Mouse (Mus musculus) intestine, embryonic 15.5 days (tissue): Measurements from ENCODE around the gene Sdk1. TPM values are rescaled to one million over a fixed set of nuclear protein-coding genes. Genes with fewer than 3 reads are reported as not detected.

ENCODE experiments used
- ATAC-seq: fragments of 200-750 bp; cut with Nextera tagmentation; 2 replicates; pipeline ENCODE4 v1.8.0; 2017; ENCODE audit warnings: moderate TSS enrichment, moderate library complexity
- H3K27ac ChIP-seq: fragments of 300-500 bp; sonication (generic); 2 replicates; pipeline ENCODE4 v1.5.1; 2015; ENCODE audit warnings: mild to moderate bottlenecking, inconsistent platforms
- H3K27me3 ChIP-seq: fragments of 300-500 bp; sonication (generic); replicated peaks from 2 replicates; pipeline ENCODE4 v1.6.1; 2015; ENCODE audit warnings: inconsistent platforms
- H3K36me3 ChIP-seq: fragments of 300-500 bp; sonication (generic); 2 replicates; pipeline ENCODE4 v1.6.1; 2015; ENCODE audit warnings: inconsistent platforms
- H3K4me1 ChIP-seq: fragments of 300-500 bp; sonication (generic); replicated peaks from 2 replicates; pipeline ENCODE4 v1.6.1; 2015; ENCODE audit warnings: inconsistent platforms
- H3K4me2 ChIP-seq: fragments of 300-500 bp; sonication (generic); replicated peaks from 2 replicates; pipeline ENCODE4 v1.6.1; 2015; ENCODE audit warnings: mild to moderate bottlenecking, inconsistent platforms
- H3K4me3 ChIP-seq: fragments of 300-500 bp; sonication (generic); replicated peaks from 2 replicates; pipeline ENCODE4 v1.5.1; 2015; ENCODE audit warnings: inconsistent platforms
- H3K9ac ChIP-seq: fragments of 300-500 bp; sonication (generic); 2 replicates; pipeline ENCODE4 v1.6.1; 2015; ENCODE audit warnings: inconsistent platforms
- H3K9me3 ChIP-seq: fragments of 300-500 bp; sonication (generic); 2 replicates; pipeline ENCODE4 v1.6.1; 2016; ENCODE audit warnings: inconsistent platforms
- WGBS: fragments of 180-500 bp; shearing (Covaris S2); methylation state at CpG from one replicate; pipeline ENCODE4 v1.1.7; 2015; 5-methylcytosine and 5-hydroxymethylcytosine counted together
- polyA plus RNA-seq: library from polyadenylated mRNA; unstranded; fragments of >200 nt; fragmentation: Nextera tagmentation; extraction: Ambion mirVana; gene quantifications from 2 replicates; pipeline ENCODE4 v1.2.1, GENCODE M21; 2015

Sdk1 gene
- polyA plus RNA-seq, 1 experiment from 2014 or later, result 2.5 TPM

DNA sequence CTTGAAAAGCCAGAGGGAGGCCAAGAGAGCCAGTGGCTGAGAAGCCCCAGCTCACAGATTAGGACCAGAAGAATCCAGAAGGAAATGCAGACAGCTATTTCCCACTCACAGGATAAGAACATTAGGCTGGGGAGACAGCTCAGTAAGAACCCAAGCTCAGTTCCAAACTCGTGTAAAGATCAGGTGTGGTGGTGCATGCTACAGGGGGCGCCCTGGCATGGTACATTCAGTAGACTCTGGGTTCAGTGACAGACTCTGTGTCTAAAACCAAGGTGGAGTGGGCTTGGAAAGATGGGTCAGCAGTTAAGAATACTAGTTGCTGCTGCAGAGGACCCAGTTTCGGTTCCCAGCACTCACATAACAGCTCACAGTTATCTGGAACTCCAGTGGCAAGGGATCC lies 832.6 kb downstream of the Sdk1 start:
- no peak overlapping the region for H3K4me3 ChIP-seq
- H3K27ac ChIP-seq, result peak overlapping the region; percentile 27; the same call in 1 of the 2 replicates
- 90% methylated on average over 3 of the region's 3 CpGs for WGBS
- H3K9ac ChIP-seq, result no peak overlapping the region
- H3K4me2 ChIP-seq, result no peak overlapping the region
- H3K9me3 ChIP-seq, result no peaks in the 10 kb centered on the region
- no peak for ATAC-seq
- H3K36me3 ChIP-seq, result no peaks in the 10 kb centered on the region
- H3K4me1 ChIP-seq, result no peaks in the 10 kb centered on the region; the same call in 1 of the 2 replicates
- H3K27me3 ChIP-seq, result no peaks in the 10 kb centered on the region

- no peaks in the 10 kb centered on the region for H3K9me3 ChIP-seq
- peak overlapping the region; percentile 24 for H3K27ac ChIP-seq
- H3K4me3 ChIP-seq, result no peak overlapping the region
- H3K27me3 ChIP-seq, result no peaks in the 10 kb centered on the region
- WGBS, result 49% methylated on average over 13 of the region's 13 CpGs
- no peaks in the 10 kb centered on the region for H3K36me3 ChIP-seq
- H3K4me1 ChIP-seq, result no peaks in the 10 kb centered on the region; the same call in 1 of the 2 replicates
- no peak overlapping the region for H3K9ac ChIP-seq
- no peak overlapping the region for H3K4me2 ChIP-seq
- peak; percentile 51; the same call in 1 of the 2 replicates for ATAC-seq
Measured at GRCm38 (mm10) chr5:142074561-142075500, 833.5 kb downstream of the Sdk1 start.

- no peak overlapping the region for H3K9ac ChIP-seq
- H3K9me3 ChIP-seq, result no peaks in the 10 kb centered on the region
- no peak overlapping the region for H3K4me3 ChIP-seq
- WGBS, result 100% methylated on average over 3 of the region's 3 CpGs
- no peaks in the 10 kb centered on the region for H3K36me3 ChIP-seq
- H3K4me2 ChIP-seq, result no peak overlapping the region
- no peak for ATAC-seq
- no peak overlapping the region for H3K27ac ChIP-seq
- H3K27me3 ChIP-seq, result no peaks in the 10 kb centered on the region
- H3K4me1 ChIP-seq, result no peaks in the 10 kb centered on the region
Measured at GRCm38 (mm10) chr5:142080661-142081060, 839.4 kb downstream of the Sdk1 start.

GRCm38 (mm10) chr5:142081076-142081475 lies 839.8 kb downstream of the Sdk1 start:
- H3K9ac ChIP-seq, result no peak overlapping the region
- 88% methylated on average over 3 of the region's 3 CpGs for WGBS
- H3K4me3 ChIP-seq, result no peak overlapping the region
- no peak overlapping the region for H3K4me2 ChIP-seq
- H3K27me3 ChIP-seq, result no peaks in the 10 kb centered on the region
- no peaks in the 10 kb centered on the region for H3K9me3 ChIP-seq
- ATAC-seq, result no peak
- H3K4me1 ChIP-seq, result no peaks in the 10 kb centered on the region
- no peaks in the 10 kb centered on the region for H3K36me3 ChIP-seq
- H3K27ac ChIP-seq, result no peak overlapping the region

DNA sequence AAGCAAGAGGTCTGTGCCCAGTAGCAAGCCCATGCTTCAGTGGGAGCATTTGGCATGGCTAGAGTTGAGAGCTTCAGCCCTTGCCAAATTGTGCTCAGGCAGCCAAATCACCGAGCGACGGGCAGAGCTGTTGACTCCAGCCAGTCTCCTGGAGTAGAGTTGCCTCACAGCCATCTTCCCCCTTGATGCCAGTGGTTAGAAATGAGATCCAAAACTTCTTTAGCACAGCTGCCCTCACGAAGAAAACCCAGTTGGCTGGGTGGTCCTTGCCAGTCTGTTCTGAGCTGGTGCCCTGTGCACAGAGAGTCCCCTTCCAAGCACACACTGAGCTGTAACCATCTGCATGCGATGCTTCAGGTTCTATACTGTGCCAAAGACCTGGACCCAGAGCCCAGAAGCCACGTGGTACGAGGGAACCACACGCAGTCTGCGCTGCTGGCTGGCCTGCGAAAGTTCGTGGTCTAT lies 855.1 kb downstream of the Sdk1 start:
- 94% methylated on average over 11 of the region's 11 CpGs for WGBS

DNA sequence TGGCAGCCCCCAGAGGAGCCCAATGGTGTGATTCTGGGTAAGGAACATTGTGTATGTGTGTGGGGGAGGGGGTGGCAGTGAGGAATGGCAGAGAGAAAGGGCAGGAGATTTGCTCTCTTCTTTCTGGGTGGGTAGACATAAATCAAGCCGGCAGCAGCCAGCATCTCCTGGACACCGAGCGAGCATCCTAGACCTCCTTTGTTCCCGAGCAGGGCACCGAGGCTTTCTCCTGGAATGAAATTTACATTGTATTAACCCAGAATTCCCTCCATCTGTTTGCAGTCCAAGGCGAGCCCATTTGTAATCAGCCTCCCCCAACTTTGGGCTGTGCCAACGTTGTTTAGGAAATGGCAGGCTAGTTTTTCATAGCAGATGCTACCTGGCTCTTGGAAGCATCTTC lies 858.9 kb downstream of the Sdk1 start:
- H3K4me2 ChIP-seq, result no peak overlapping the region
- H3K4me3 ChIP-seq, result no peak overlapping the region
- WGBS, result 69% methylated on average over 7 of the region's 7 CpGs
- H3K4me1 ChIP-seq, result no peaks in the 10 kb centered on the region
- H3K9me3 ChIP-seq, result no peaks in the 10 kb centered on the region
- H3K9ac ChIP-seq, result no peak overlapping the region
- no peak for ATAC-seq
- 0 out of 2 replicates have a peak, but pooled peaks cover 2% of the 10 kb centered on the region for H3K36me3 ChIP-seq
- no peak overlapping the region for H3K27ac ChIP-seq
- no peaks in the 10 kb centered on the region for H3K27me3 ChIP-seq

More for the DNA sequence above, 855.1 kb downstream of the Sdk1 start:
- H3K4me3 ChIP-seq, result no peak overlapping the region
- no peak for ATAC-seq
- no peak overlapping the region for H3K27ac ChIP-seq
- no peaks in the 10 kb centered on the region for H3K4me1 ChIP-seq
- H3K4me2 ChIP-seq, result no peak overlapping the region
- no peaks in the 10 kb centered on the region for H3K27me3 ChIP-seq
- H3K9me3 ChIP-seq, result no peaks in the 10 kb centered on the region
- H3K9ac ChIP-seq, result no peak overlapping the region
- H3K36me3 ChIP-seq, result 0 out of 2 replicates have a peak, but pooled peaks cover 2% of the 10 kb centered on the region

DNA sequence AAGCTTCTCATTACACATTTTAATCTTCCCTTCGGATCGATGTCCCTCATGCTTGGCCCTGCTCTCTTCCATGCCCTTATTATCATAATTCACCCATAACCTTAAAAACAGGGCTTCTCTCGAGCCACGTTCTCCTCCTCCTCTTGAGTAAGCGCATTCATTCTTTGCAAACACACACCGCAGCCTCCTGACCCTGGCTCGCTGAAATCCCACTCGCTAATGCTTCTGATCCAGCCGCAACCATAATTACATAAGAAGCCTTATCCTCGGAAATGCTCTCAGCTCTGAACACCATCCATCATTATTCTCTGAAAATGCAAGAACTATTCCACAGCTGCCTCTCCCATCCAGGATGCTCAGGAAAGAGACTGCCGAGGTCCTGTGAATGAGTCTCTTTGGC lies 866.1 kb downstream of the Sdk1 start:
- Histone ChIP-seq H3K36me3 (no peaks in the 10 kb centered on the region), H3K9me3 (no peaks in the 10 kb centered on the region), H3K4me3 (no peak overlapping the region), H3K4me1 (no peaks in the 10 kb centered on the region), H3K4me2 (no peak overlapping the region), H3K27me3 (no peaks in the 10 kb centered on the region), H3K27ac (no peak overlapping the region), H3K9ac (no peak overlapping the region)
- no peak for ATAC-seq
- 65% methylated on average over 11 of the region's 11 CpGs for WGBS

GRCm38 (mm10) chr5:142111989-142112388 lies 870.7 kb downstream of the Sdk1 start:
- H3K9me3 ChIP-seq, result no peaks in the 10 kb centered on the region
- H3K27ac ChIP-seq, result no peak overlapping the region
- no peak overlapping the region for H3K4me2 ChIP-seq
- ATAC-seq, result no peak
- 0 out of 2 replicates have a peak, but pooled peaks cover 4% of the 10 kb centered on the region for H3K36me3 ChIP-seq
- no peaks in the 10 kb centered on the region for H3K4me1 ChIP-seq
- H3K4me3 ChIP-seq, result no peak overlapping the region
- 88% methylated on average over 6 of the region's 6 CpGs for WGBS
- H3K27me3 ChIP-seq, result no peaks in the 10 kb centered on the region
- no peak overlapping the region for H3K9ac ChIP-seq

DNA sequence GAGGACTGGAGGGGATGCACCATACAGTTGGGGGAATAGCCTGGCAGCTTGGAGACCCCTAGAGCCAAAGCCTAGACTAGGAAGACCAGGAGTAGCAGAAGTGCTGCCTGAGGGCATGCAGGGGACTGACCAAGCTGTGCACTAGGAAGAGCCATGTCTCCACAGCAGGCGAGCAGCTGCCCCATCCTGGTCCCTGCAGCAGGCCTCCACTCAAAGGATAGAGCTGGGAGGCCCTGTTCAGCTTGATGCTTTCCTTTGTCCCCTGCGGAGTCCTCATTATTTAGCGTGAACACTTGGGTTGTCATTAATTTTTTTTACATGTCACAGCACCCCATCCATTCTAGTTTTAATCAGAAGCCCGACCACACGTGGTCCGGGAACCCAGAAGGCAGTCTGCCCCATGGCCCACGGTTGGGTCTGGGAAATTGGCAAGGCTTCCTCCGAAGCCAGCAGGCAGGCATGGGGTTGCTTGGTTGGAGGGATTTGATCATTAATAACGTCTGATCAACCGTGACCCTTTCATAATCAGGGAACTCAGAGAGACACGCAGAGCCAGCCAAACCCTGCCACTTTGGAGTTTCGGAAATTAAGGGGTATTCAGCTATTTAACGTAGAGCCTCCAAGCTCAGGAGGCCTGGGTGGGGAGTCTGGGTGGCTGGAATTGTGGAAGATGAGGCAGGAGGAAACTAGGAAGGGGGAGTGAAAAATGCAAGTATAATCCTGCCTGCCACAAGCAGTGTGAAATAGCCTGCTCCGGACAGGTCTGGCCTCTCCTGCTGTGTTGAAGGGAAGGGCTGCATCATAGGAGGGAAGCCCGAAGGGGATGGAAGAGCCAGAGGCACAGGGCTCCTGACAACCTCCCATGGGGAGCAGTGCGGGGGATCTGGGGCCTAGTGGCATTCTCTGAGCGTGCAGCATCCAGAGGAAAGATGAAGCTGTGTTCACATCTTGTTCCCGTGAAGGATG lies 872.2 kb downstream of the Sdk1 start:
- Histone ChIP-seq H3K36me3 (0 out of 2 replicates have a peak, but pooled peaks cover 4% of the 10 kb centered on the region), H3K9me3 (no peaks in the 10 kb centered on the region), H3K4me1 (no peaks in the 10 kb centered on the region), H3K9ac (no peak overlapping the region), H3K27ac (no peak overlapping the region), H3K4me3 (no peak overlapping the region), H3K4me2 (no peak overlapping the region), H3K27me3 (no peaks in the 10 kb centered on the region)
- ATAC-seq, result no peak
- WGBS, result 68% methylated on average over 18 of the region's 18 CpGs

DNA sequence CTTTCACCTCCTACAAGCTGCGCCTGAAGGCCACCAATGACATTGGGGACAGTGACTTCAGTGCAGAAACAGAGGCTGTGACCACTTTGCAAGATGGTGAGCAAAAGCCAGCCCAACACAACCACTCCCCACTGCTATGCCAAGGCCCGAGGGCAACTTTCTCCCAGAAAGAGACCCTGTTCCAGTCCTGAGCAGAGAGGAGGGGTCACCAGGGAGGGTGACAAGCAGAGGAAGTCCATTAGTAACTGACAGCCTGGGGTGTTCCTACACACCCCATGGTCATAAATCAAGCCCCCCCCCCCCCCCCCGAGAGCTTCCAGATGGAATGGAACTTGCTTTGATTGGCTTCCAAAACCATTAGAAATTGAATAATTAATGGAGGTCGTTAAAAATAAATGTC lies 886.5 kb downstream of the Sdk1 start:
- H3K4me2 ChIP-seq, result no peak overlapping the region
- no peak overlapping the region for H3K4me3 ChIP-seq
- no peaks in the 10 kb centered on the region for H3K4me1 ChIP-seq
- no peaks in the 10 kb centered on the region for H3K27me3 ChIP-seq
- ATAC-seq, result no peak
- 52% methylated on average over 4 of the region's 4 CpGs for WGBS
- H3K27ac ChIP-seq, result no peak overlapping the region
- no peak overlapping the region for H3K9ac ChIP-seq
- H3K36me3 ChIP-seq, result no peaks in the 10 kb centered on the region
- no peaks in the 10 kb centered on the region for H3K9me3 ChIP-seq

DNA sequence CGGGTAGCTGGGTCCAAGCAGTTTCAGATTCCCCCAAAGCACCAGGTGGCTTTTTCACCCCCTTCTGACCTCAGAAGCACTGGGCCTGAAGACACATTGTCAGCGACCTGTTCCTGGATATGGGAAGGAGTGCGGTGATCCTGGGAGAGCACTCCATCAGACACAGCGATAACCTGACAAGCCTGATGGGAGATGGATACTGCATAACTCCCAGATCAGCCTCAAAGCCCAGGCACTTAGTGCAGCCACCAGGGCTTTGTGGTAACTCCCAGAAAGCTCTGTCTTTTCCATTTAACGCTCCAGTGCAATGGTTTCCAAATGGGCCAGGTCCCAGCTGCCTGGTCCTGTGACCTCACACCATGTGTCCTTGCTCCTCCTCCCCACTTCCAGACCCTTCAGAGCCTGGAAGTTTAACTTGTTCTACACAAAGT lies 886.9 kb downstream of the Sdk1 start:
- no peaks in the 10 kb centered on the region for H3K9me3 ChIP-seq
- WGBS, result 30% methylated on average over 5 of the region's 5 CpGs
- no peak overlapping the region for H3K9ac ChIP-seq
- no peaks in the 10 kb centered on the region for H3K36me3 ChIP-seq
- no peaks in the 10 kb centered on the region for H3K4me1 ChIP-seq
- H3K27me3 ChIP-seq, result no peaks in the 10 kb centered on the region
- H3K4me3 ChIP-seq, result no peak overlapping the region
- ATAC-seq, result no peak
- no peak overlapping the region for H3K27ac ChIP-seq
- H3K4me2 ChIP-seq, result no peak overlapping the region

GRCm38 (mm10) chr5:142130004-142130403 lies 888.7 kb downstream of the Sdk1 start:
- no peak for ATAC-seq
- H3K4me1 ChIP-seq, result 0 out of 2 replicates have a peak, but pooled peaks cover 3% of the 10 kb centered on the region
- no peaks in the 10 kb centered on the region for H3K9me3 ChIP-seq
- no peak overlapping the region for H3K27ac ChIP-seq
- 31% methylated on average over 2 of the region's 2 CpGs for WGBS
- no peak overlapping the region for H3K4me3 ChIP-seq
- no peak overlapping the region for H3K4me2 ChIP-seq
- H3K9ac ChIP-seq, result no peak overlapping the region
- H3K36me3 ChIP-seq, result no peaks in the 10 kb centered on the region
- no peaks in the 10 kb centered on the region for H3K27me3 ChIP-seq
